Mouse (Mus musculus) MEL (cell line): ENCODE results near the gene Zfp362. TPM values are rescaled to one million over a fixed set of nuclear protein-coding genes. Genes with fewer than 3 reads are reported as not detected.

ENCODE experiments used
- DNase-seq: peaks from one replicate; pipeline ENCODE4 v3.0.0; 2011; ENCODE audit warnings: low read depth, low spot score
- H3K27ac ChIP-seq: 2 replicates; pipeline ENCODE4 v1.5.1; 2012; ENCODE audit warnings: low read depth, mild to moderate bottlenecking, control low read depth, low read length, moderate library complexity; ENCODE audit not compliant: control insufficient read depth
- H3K27me3 ChIP-seq, 2 experiments: fragments of 150-350 bp in 1 of 2; sonication (generic) in 1 of 2; 2 replicates each; pipeline ENCODE4 v1.6.1; 2012; ENCODE audit warnings: low read length in 2 of 2, mild to moderate bottlenecking in 2 of 2, improper control_type of control experiment in 1 of 2, moderate library complexity in 1 of 2; ENCODE audit not compliant: insufficient read depth in 2 of 2, control insufficient read depth in 1 of 2
- H3K36me3 ChIP-seq, 2 experiments: 2 replicates each; pipeline ENCODE4 v1.6.1; 2012 to 2014; ENCODE audit warnings: low read length in 2 of 2, improper control_type of control experiment in 1 of 2, inconsistent platforms in 1 of 2, mild to moderate bottlenecking in 1 of 2; ENCODE audit not compliant: insufficient read depth in 2 of 2, control insufficient read depth in 1 of 2
- H3K4me1 ChIP-seq, 2 experiments: fragments of 150-350 bp in 1 of 2; sonication (generic) in 1 of 2; 2 replicates each; pipeline ENCODE4 v1.6.1; 2012; ENCODE audit warnings: low read length in 2 of 2, improper control_type of control experiment in 1 of 2, mild to moderate bottlenecking in 1 of 2; ENCODE audit not compliant: insufficient read depth in 2 of 2, control insufficient read depth in 1 of 2
- H3K4me3 ChIP-seq, 2 experiments: fragments of 150-350 bp in 1 of 2; sonication (generic) in 1 of 2; 2 replicates each; pipeline ENCODE4 v1.5.1; 2012; ENCODE audit warnings: low read depth in 2 of 2, low read length in 2 of 2, mild to moderate bottlenecking in 2 of 2, moderate library complexity in 2 of 2, control low read depth in 1 of 2, improper control_type of control experiment in 1 of 2; ENCODE audit not compliant: control insufficient read depth in 1 of 2, insufficient read depth in 1 of 2
- H3K79me2 ChIP-seq: 2 replicates; pipeline ENCODE4 v1.6.1; 2012; ENCODE audit warnings: mild to moderate bottlenecking, low read length, moderate library complexity; ENCODE audit not compliant: control insufficient read depth, poor library complexity, insufficient read depth
- H3K9ac ChIP-seq: 2 replicates; pipeline ENCODE4 v1.6.1; 2012; ENCODE audit warnings: low read depth, mild to moderate bottlenecking, control low read depth, low read length, moderate library complexity; ENCODE audit not compliant: control insufficient read depth, poor library complexity, severe bottlenecking
- H3K9me3 ChIP-seq: fragments of 150-350 bp; sonication (generic); replicated peaks from 2 replicates; pipeline ENCODE4 v1.6.1; 2012; ENCODE audit warnings: mild to moderate bottlenecking, low read length, improper control_type of control experiment, moderate library complexity; ENCODE audit not compliant: insufficient read depth
- BHLHE40 ChIP-seq: IDR thresholded peaks from 2 replicates; pipeline ENCODE4 v1.6.1; 2012; ENCODE audit warnings: low read depth, mild to moderate bottlenecking, inconsistent platforms, low read length, improper control_type of control experiment, borderline replicate concordance
- CHD1 ChIP-seq: IDR thresholded peaks from 2 replicates; pipeline ENCODE4 v1.6.1; 2012; ENCODE audit warnings: low read depth, mild to moderate bottlenecking, inconsistent platforms, low read length, improper control_type of control experiment
- CHD2 ChIP-seq: IDR thresholded peaks from 2 replicates; pipeline ENCODE4 v1.6.1; 2011; ENCODE audit warnings: low read length, improper control_type of control experiment
- EP300 ChIP-seq, 2 experiments: IDR thresholded peaks; 2 replicates each; pipeline ENCODE4 v1.6.1; 2011; ENCODE audit warnings: improper control_type of control experiment in 2 of 2, low read length in 2 of 2, low read depth in 1 of 2, mild to moderate bottlenecking in 1 of 2
- ETS1 ChIP-seq: IDR thresholded peaks from 2 replicates; pipeline ENCODE4 v1.6.1; 2012; ENCODE audit warnings: low read depth, mild to moderate bottlenecking, inconsistent platforms, low read length, improper control_type of control experiment, moderate library complexity
- GABPA ChIP-seq: IDR thresholded peaks from 2 replicates; pipeline ENCODE4 v1.6.1; 2012; ENCODE audit warnings: low read depth, mild to moderate bottlenecking, inconsistent platforms, low read length, improper control_type of control experiment, moderate library complexity
- KAT2A ChIP-seq: conservative IDR thresholded peaks from 2 replicates; pipeline ENCODE4 v1.6.1; 2012; ENCODE audit warnings: low read depth, low read length, improper control_type of control experiment, inconsistent platforms
- MAX ChIP-seq: IDR thresholded peaks from 2 replicates; pipeline ENCODE4 v1.6.1; 2011; ENCODE audit warnings: low read length, improper control_type of control experiment
- MAZ ChIP-seq: IDR thresholded peaks from 2 replicates; pipeline ENCODE4 v1.6.1; 2012; ENCODE audit warnings: low read depth, mild to moderate bottlenecking, inconsistent platforms, low read length, improper control_type of control experiment
- MEF2A ChIP-seq: IDR thresholded peaks from 2 replicates; pipeline ENCODE4 v1.6.1; 2014; ENCODE audit warnings: low read depth, mild to moderate bottlenecking, inconsistent platforms, low read length, improper control_type of control experiment; ENCODE audit not compliant: poor library complexity, insufficient replicate concordance, severe bottlenecking; ENCODE audit errors: extremely low read depth
- NELFE ChIP-seq: IDR thresholded peaks from 2 replicates; pipeline ENCODE4 v1.6.1; 2011; ENCODE audit warnings: low read depth, low read length, improper control_type of control experiment
- POLR2A ChIP-seq, 2 experiments: IDR thresholded peaks; 2 replicates each; pipeline ENCODE4 v1.6.1; 2011 to 2012; ENCODE audit warnings: low read length in 2 of 2, mild to moderate bottlenecking in 2 of 2, control low read depth in 1 of 2, improper control_type of control experiment in 1 of 2, low read depth in 1 of 2, moderate library complexity in 1 of 2; ENCODE audit not compliant: control insufficient read depth in 1 of 2, insufficient read depth in 1 of 2, poor library complexity in 1 of 2
- POLR2AphosphoS2 ChIP-seq: IDR thresholded peaks from 2 replicates; pipeline ENCODE4 v1.6.1; 2011; ENCODE audit warnings: low read length, improper control_type of control experiment
- RCOR1 ChIP-seq: IDR thresholded peaks from 2 replicates; pipeline ENCODE4 v1.6.1; 2012; ENCODE audit warnings: low read depth, mild to moderate bottlenecking, inconsistent platforms, low read length, improper control_type of control experiment
- SMC3 ChIP-seq: IDR thresholded peaks from 2 replicates; pipeline ENCODE4 v1.6.1; 2011; ENCODE audit warnings: low read depth, low read length, improper control_type of control experiment
- TBP ChIP-seq: IDR thresholded peaks from 2 replicates; pipeline ENCODE4 v1.8.0; 2011; ENCODE audit warnings: low read depth, low read length, improper control_type of control experiment
- ZC3H11A ChIP-seq: IDR thresholded peaks from 2 replicates; pipeline ENCODE4 v1.6.1; 2012; ENCODE audit warnings: low read depth, mild to moderate bottlenecking, inconsistent platforms, low read length, improper control_type of control experiment
- ZKSCAN1 ChIP-seq: IDR thresholded peaks from 2 replicates; pipeline ENCODE4 v1.6.1; 2012; ENCODE audit warnings: low read depth, mild to moderate bottlenecking, inconsistent platforms, low read length, improper control_type of control experiment, moderate library complexity
- ZNF384 ChIP-seq: IDR thresholded peaks from 2 replicates; pipeline ENCODE4 v1.6.1; 2012; ENCODE audit warnings: low read depth, mild to moderate bottlenecking, inconsistent platforms, low read length, improper control_type of control experiment
- polyA plus RNA-seq, 2 experiments: library from polyadenylated mRNA; stranded (reverse) in 1 of 2; unstranded in 1 of 2; fragments of >175 nt in 1 of 2; fragments of >200 nt in 1 of 2; gene quantifications; 2 replicates each; pipeline versions ENCODE4 v1.2.1 to v1.2.4; 2012; ENCODE audit warnings: low replicate concordance in 2 of 2, low read depth in 1 of 2; ENCODE audit not compliant: insufficient read length in 2 of 2, insufficient read depth in 1 of 2, missing spikeins in 1 of 2
- total RNA-seq: library from RNA; depleted of rRNA; stranded (reverse); fragments of 300-350 nt; gene quantifications from 2 replicates; pipeline ENCODE4 v1.2.3, GENCODE M21; 2012

Gene Zfp362
- total and polyA plus RNA-seq, 3 experiments: 2.4 to 30.1 TPM; not detected in 1

GRCm38 (mm10) chr4:128849686-128850085 is 43.8 kb upstream of the Zfp362 start:
- Histone ChIP-seq H3K36me3 (no peaks in the 10 kb centered on the region), H3K27me3 (no peaks in the 10 kb centered on the region), H3K9ac (no peak overlapping the region), H3K27ac (no peak overlapping the region), H3K4me1 (peaks cover 0 to 13% of the 10 kb centered on the region in 2 experiments; a peak in 1 of 4 replicates), H3K79me2 (no peaks in the 10 kb centered on the region), H3K4me3 (no peak overlapping the region), H3K9me3 (no peaks in the 10 kb centered on the region)
- DNase-seq: no peak
- no peak for TF ChIP-seq ZC3H11A
- TF ChIP-seq SMC3: no peak
- TF ChIP-seq POLR2A (IDR thresholded peaks at IDR 0.05; ENCODE audit: control insufficient read depth in 1 of 2, insufficient read depth in 1 of 2, low read depth in 1 of 2, low read length in 2 of 2, poor library complexity in 1 of 2): no peak
- no peak for TF ChIP-seq NELFE
- TF ChIP-seq CHD1: no peak
- no peak for TF ChIP-seq ETS1
- TF ChIP-seq KAT2A: no peak
- no peak for TF ChIP-seq MAX
- TF ChIP-seq ZNF384: no peak
- TF ChIP-seq BHLHE40: no peak
- TF ChIP-seq GABPA: no peak
- no peak for TF ChIP-seq TBP
- no peak for TF ChIP-seq POLR2AphosphoS2

DNA sequence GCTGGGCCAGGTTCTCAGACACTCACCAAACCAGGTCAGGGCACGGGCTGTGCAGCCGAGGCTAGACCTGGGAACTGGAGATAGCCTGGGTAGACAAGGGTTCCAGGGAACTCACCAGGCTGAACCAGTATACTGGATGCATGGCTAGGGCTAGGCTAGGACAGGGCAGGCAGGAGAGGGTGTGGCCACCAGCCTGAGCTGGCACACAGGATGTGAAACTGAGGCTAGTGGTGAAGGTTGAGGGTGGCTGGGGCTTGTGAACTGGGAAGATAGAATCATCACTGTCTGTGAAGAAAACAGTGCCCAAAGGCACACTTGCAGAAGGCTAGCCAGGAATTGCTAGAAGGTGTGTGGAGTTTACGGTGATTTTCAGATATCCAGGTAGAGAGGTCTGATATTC is 43.1 kb upstream of the Zfp362 start:
- H3K9ac ChIP-seq: no peak overlapping the region
- no peaks in the 10 kb centered on the region for H3K9me3 ChIP-seq
- TF ChIP-seq TBP (no peak), CHD1 (no peak), CHD2 (no peak), EP300 (IDR thresholded peaks at IDR 0.05; ENCODE audit: low read depth in 1 of 2, low read length in 2 of 2) (no peak), MAZ (no peak), MEF2A (no peak), RCOR1 (no peak), POLR2A (IDR thresholded peaks at IDR 0.05; ENCODE audit: control insufficient read depth in 1 of 2, insufficient read depth in 1 of 2, low read depth in 1 of 2, low read length in 2 of 2, poor library complexity in 1 of 2) (no peak), ZKSCAN1 (no peak)
- no peaks in the 10 kb centered on the region for H3K79me2 ChIP-seq
- H3K27me3 ChIP-seq: no peaks in the 10 kb centered on the region
- no peaks in the 10 kb centered on the region for H3K36me3 ChIP-seq
- H3K4me3 ChIP-seq: no peak overlapping the region
- peaks cover 0 to 18% of the 10 kb centered on the region in 2 experiments; a peak in 2 of 4 replicates for H3K4me1 ChIP-seq
- no peak overlapping the region for H3K27ac ChIP-seq
- no peak for DNase-seq
